Mouse (Mus musculus) erythroid progenitor cell, adult 5-6 weeks (primary cell): ENCODE results near the gene Naa30. TPM values are rescaled to one million over a fixed set of nuclear protein-coding genes. Genes with fewer than 3 reads are reported as not detected.
A peak's percentile ranks its signal among the peaks of the same experiment; 100 is the strongest.
"Not testable (repeated sequence)": the region's sequence is repeated elsewhere in the genome, so short reads cannot be mapped to it uniquely, and the experiment has no call there.

ENCODE experiments used
- ATAC-seq: replicated peaks from 2 replicates; pipeline ENCODE4 v1.8.0; 2016; ENCODE audit warnings: moderate number of reproducible peaks, mild to moderate bottlenecking, moderate TSS enrichment, inconsistent platforms; ENCODE audit not compliant: poor library complexity, low FRiP score, severe bottlenecking
- total RNA-seq, 2 experiments: library from RNA; stranded (forward) in 1 of 2; stranded (reverse) in 1 of 2; fragments of 150-400 nt in 1 of 2; fragments of 186-747, 209-891 nt in 1 of 2; gene quantifications; 2 replicates each; pipeline versions ENCODE4 v1.2.3 to v1.2.4; 2015 to 2017; ENCODE audit warnings: low replicate concordance in 2 of 2

Gene Naa30
- total RNA-seq (2015; ENCODE audit: low replicate concordance) (9.4 and 12.2 TPM in 2 replicates), total RNA-seq (2017; ENCODE audit: low replicate concordance) (13.2 and 24.1 TPM in 2 replicates)

- peak; percentile 94 for ATAC-seq
Measured at GRCm38 (mm10) chr14:49171867-49172581, at the start of gene Naa30. Gene Naa30 (plus strand): TSS chr14:49172226.

- ATAC-seq = no peak
Measured at GRCm38 (mm10) chr14:49127162-49127779, 44.8 kb upstream of the Naa30 start.

- no peak for ATAC-seq
Measured at GRCm38 (mm10) chr14:49128544-49129263, 43.3 kb upstream of the Naa30 start.

- ATAC-seq = no peak
Measured at GRCm38 (mm10) chr14:49132391-49132790, 39.6 kb upstream of the Naa30 start.

- no peak for ATAC-seq
Measured at GRCm38 (mm10) chr14:49138171-49138570, 33.9 kb upstream of the Naa30 start.

GRCm38 (mm10) chr14:49140756-49141155, 31.3 kb upstream of the Naa30 start:
- no peak for ATAC-seq

GRCm38 (mm10) chr14:49153801-49154200, 18.2 kb upstream of the Naa30 start:
- ATAC-seq = peak; percentile 59

- ATAC-seq = no peak
Measured at GRCm38 (mm10) chr14:49155572-49155971, 16.5 kb upstream of the Naa30 start.

- no peak for ATAC-seq
Measured at GRCm38 (mm10) chr14:49158143-49158925, 13.7 kb upstream of the Naa30 start.

- ATAC-seq = no peak
Measured at GRCm38 (mm10) chr14:49171286-49171685, 740 bp upstream of the Naa30 start.

GRCm38 (mm10) chr14:49172582-49172988, 559 bp downstream of the Naa30 start:
- ATAC-seq = peak; percentile 64; the same call in 1 of the 2 replicates

- ATAC-seq = 0 out of 2 replicates have a peak, but pooled peaks have one; percentile 11
Measured at GRCm38 (mm10) chr14:49173290-49174135, 1.5 kb downstream of the Naa30 start.

- no peak for ATAC-seq
Measured at GRCm38 (mm10) chr14:49179736-49180135, 7.7 kb downstream of the Naa30 start.

- no peak for ATAC-seq
Measured at GRCm38 (mm10) chr14:49186270-49186669, 14.2 kb downstream of the Naa30 start.

GRCm38 (mm10) chr14:49197031-49197527, 25.1 kb downstream of the Naa30 start:
- ATAC-seq = no peak

GRCm38 (mm10) chr14:49201073-49201778, 29.2 kb downstream of the Naa30 start:
- no peak for ATAC-seq

GRCm38 (mm10) chr14:49210215-49210614, 38.2 kb downstream of the Naa30 start:
- not testable (repeated sequence) for ATAC-seq

- ATAC-seq = no peak
Measured at GRCm38 (mm10) chr14:49218677-49219076, 46.7 kb downstream of the Naa30 start.
